Mouse (Mus musculus): Measurements from ENCODE around the gene Tbl1x.

DNA sequence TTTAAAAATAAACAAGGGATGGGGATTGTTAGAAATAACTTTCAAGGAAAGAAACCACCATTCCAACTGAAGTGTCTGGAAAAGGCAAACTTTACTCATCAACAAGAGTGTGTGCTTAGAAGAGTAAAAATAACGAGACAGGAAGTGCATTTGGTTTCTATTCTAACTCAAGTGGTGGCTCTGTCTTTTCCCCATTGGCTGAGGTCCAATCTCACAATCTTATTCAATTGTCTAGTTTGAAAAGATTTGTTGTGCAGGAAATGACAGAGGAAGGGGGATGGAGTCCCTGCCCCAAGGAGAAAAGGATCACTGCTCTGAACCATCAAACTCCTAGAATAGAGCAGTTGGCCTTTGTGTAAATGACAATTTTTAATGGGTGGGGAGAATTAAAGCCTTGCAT, 41.6 kb upstream of the Tbl1x start:
- TF ChIP-seq EP300 (IDR thresholded peaks at IDR 0.05; ENCODE audit: insufficient read depth, low read depth, low read length) (no peak), CTCF (IDR thresholded peaks at IDR 0.05; ENCODE audit: low read depth, low read length) (no peak)
